Mouse (Mus musculus): ENCODE data around the gene Gm49395. TPM values are rescaled to one million over a fixed set of nuclear protein-coding genes. Genes with fewer than 3 reads are reported as not detected.

Gm49395 gene
- polyA plus RNA-seq, 1 experiment from 2014 or later = 1.3 TPM

DNA sequence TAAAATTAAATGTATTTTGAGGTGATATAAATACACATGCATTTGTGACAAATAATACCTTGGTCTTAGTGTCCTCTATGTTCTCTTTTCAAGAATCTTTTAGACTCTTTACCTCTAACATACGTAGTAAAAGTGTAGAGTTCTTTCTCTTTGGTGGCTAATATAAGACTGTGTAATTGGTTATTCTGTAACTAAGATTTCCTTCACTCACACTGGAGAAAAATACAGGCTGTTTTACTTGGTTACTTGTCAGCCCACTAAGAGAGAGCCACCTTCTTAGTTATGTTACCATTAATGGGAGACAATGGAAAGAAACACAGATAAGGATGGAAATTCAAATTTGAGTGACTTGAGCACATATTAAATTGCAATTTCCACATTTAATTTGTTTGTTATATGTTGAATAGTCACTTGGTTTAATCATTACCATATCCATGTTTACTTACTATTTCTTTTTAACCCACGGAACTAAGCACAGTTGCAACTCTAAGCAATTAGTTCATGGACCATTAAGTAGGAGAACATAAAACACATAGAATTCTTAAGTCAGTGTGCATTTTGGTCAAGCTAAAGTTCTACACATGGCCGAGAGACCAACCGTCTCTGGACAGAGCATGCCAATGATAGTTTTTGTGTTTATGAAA, 34.3 kb downstream of the Gm49395 start:
- Histone ChIP-seq H3K4me3 (ENCODE audit: low read depth, low read length) (no peak overlapping the region), H3K9ac (replicated peaks; ENCODE audit: low read length) (no peak overlapping the region), H3K9me3 (replicated peaks; ENCODE audit: control insufficient read depth, low read length) (no peaks in the 10 kb centered on the region), H3K27ac (replicated peaks; ENCODE audit: low read depth, low read length) (no peak overlapping the region), H3K4me2 (ENCODE audit: low read depth, low read length) (no peak overlapping the region), H3K36me3 (replicated peaks; ENCODE audit: control insufficient read depth, insufficient read depth, low read depth, low read length) (no peaks in the 10 kb centered on the region), H3K4me1 (ENCODE audit: control insufficient read depth, insufficient read depth, low read length) (no peaks in the 10 kb centered on the region), H3K27me3 (ENCODE audit: control insufficient read depth, insufficient read depth, low read length) (no peaks in the 10 kb centered on the region)
- ATAC-seq (replicated peaks; ENCODE audit: insufficient number of reproducible peaks, low FRiP score, low TSS enrichment, low read depth) (no peak), DNase-seq (ENCODE audit: low spot score) (no peak)
- WGBS = 89% methylated on average over 4 of the region's 4 CpGs

DNA sequence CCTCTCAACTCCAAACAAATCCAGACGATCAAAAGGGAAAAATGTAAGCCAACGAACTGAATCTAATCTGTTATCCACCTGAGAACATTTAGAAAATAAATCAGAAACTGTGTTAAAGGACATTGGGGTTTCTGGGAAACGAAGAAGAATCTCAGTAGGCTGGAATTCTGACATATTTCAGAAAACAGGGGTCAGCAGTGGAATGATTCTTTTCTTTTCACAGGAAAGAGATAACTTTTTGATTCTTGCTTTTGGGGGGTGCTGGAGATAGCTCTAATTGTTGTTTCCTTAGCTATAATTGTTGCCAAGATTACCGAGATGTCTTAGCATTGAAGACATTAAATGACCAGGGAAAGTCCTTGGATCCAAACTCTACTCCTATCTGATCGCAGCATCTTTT, 44.2 kb downstream of the Gm49395 start:
- Histone ChIP-seq H3K4me3 (ENCODE audit: low read depth, low read length) (no peak overlapping the region), H3K4me2 (ENCODE audit: low read depth, low read length) (no peak overlapping the region), H3K36me3 (replicated peaks; ENCODE audit: control insufficient read depth, insufficient read depth, low read depth, low read length) (no peaks in the 10 kb centered on the region), H3K27ac (replicated peaks; ENCODE audit: low read depth, low read length) (no peak overlapping the region), H3K9ac (replicated peaks; ENCODE audit: low read length) (no peak overlapping the region), H3K27me3 (ENCODE audit: control insufficient read depth, insufficient read depth, low read length) (no peaks in the 10 kb centered on the region), H3K9me3 (replicated peaks; ENCODE audit: control insufficient read depth, low read length) (no peaks in the 10 kb centered on the region), H3K4me1 (ENCODE audit: control insufficient read depth, insufficient read depth, low read length) (no peaks in the 10 kb centered on the region)
- DNase-seq (ENCODE audit: low spot score) (no peak), ATAC-seq (replicated peaks; ENCODE audit: insufficient number of reproducible peaks, low FRiP score, low TSS enrichment, low read depth) (no peak)
- WGBS = 85% methylated on average over 5 of the region's 5 CpGs

DNA sequence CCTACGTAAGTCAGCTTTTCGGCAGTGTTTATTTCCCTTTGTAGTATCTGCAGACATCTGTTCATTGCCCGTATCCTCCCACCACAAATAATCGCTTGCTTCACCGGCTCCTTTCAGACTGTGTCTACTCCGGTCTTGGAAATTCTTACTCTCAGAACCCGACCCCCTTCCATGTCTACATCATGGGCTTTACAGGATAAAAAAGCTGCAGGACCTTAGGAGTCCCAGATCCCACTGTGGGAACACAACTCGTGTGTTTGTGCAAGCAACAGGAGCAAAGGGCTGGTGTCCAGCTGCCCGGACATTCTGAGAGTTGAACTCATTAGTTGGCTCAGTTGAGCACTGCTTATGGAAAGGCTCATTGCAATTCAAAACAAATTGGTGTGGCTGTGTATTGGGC, 46.9 kb downstream of the Gm49395 start:
- Histone ChIP-seq H3K9me3 (replicated peaks; ENCODE audit: control insufficient read depth, low read length) (no peaks in the 10 kb centered on the region), H3K4me1 (ENCODE audit: control insufficient read depth, insufficient read depth, low read length) (no peaks in the 10 kb centered on the region), H3K36me3 (replicated peaks; ENCODE audit: control insufficient read depth, insufficient read depth, low read depth, low read length) (no peaks in the 10 kb centered on the region), H3K9ac (replicated peaks; ENCODE audit: low read length) (no peak overlapping the region), H3K4me2 (ENCODE audit: low read depth, low read length) (no peak overlapping the region), H3K27me3 (ENCODE audit: control insufficient read depth, insufficient read depth, low read length) (no peaks in the 10 kb centered on the region), H3K27ac (replicated peaks; ENCODE audit: low read depth, low read length) (no peak overlapping the region), H3K4me3 (ENCODE audit: low read depth, low read length) (no peak overlapping the region)
- DNase-seq (ENCODE audit: low spot score) (no peak), ATAC-seq (replicated peaks; ENCODE audit: insufficient number of reproducible peaks, low FRiP score, low TSS enrichment, low read depth) (no peak)
- WGBS = 55% methylated on average over 9 of the region's 9 CpGs

GRCm38 (mm10) chr13:115052568-115052967, 49.2 kb downstream of the Gm49395 start:
- no peak for ATAC-seq (replicated peaks; ENCODE audit: insufficient number of reproducible peaks, low FRiP score, low TSS enrichment, low read depth)
- no peak overlapping the region for H3K4me3 ChIP-seq (ENCODE audit: low read depth, low read length)
- DNase-seq (ENCODE audit: low spot score) = no peak
- H3K9ac ChIP-seq (replicated peaks; ENCODE audit: low read length) = no peak overlapping the region
- H3K4me1 ChIP-seq (ENCODE audit: control insufficient read depth, insufficient read depth, low read length) = no peaks in the 10 kb centered on the region
- no peak overlapping the region for H3K4me2 ChIP-seq (ENCODE audit: low read depth, low read length)
- no peaks in the 10 kb centered on the region for H3K27me3 ChIP-seq (ENCODE audit: control insufficient read depth, insufficient read depth, low read length)
- H3K36me3 ChIP-seq (replicated peaks; ENCODE audit: control insufficient read depth, insufficient read depth, low read depth, low read length) = no peaks in the 10 kb centered on the region
- WGBS = 82% methylated on average over 7 of the region's 7 CpGs
- H3K9me3 ChIP-seq (replicated peaks; ENCODE audit: control insufficient read depth, low read length) = no peaks in the 10 kb centered on the region
- no peak overlapping the region for H3K27ac ChIP-seq (replicated peaks; ENCODE audit: low read depth, low read length)

GRCm38 (mm10) chr13:115050660-115051559, 50.8 kb downstream of the Gm49395 start:
- no peaks in the 10 kb centered on the region for H3K36me3 ChIP-seq (replicated peaks; ENCODE audit: control insufficient read depth, insufficient read depth, low read depth, low read length)
- H3K4me3 ChIP-seq (ENCODE audit: low read depth, low read length) = no peak overlapping the region
- H3K27me3 ChIP-seq (ENCODE audit: control insufficient read depth, insufficient read depth, low read length) = no peaks in the 10 kb centered on the region
- DNase-seq (ENCODE audit: low spot score) (no peak), ATAC-seq (replicated peaks; ENCODE audit: insufficient number of reproducible peaks, low FRiP score, low TSS enrichment, low read depth) (no peak)
- H3K27ac ChIP-seq (replicated peaks; ENCODE audit: low read depth, low read length) = no peak overlapping the region
- no peak overlapping the region for H3K9ac ChIP-seq (replicated peaks; ENCODE audit: low read length)
- no peaks in the 10 kb centered on the region for H3K4me1 ChIP-seq (ENCODE audit: control insufficient read depth, insufficient read depth, low read length)
- no peak overlapping the region for H3K4me2 ChIP-seq (ENCODE audit: low read depth, low read length)
- no peaks in the 10 kb centered on the region for H3K9me3 ChIP-seq (replicated peaks; ENCODE audit: control insufficient read depth, low read length)
- 87% methylated on average over 13 of the region's 13 CpGs for WGBS

DNA sequence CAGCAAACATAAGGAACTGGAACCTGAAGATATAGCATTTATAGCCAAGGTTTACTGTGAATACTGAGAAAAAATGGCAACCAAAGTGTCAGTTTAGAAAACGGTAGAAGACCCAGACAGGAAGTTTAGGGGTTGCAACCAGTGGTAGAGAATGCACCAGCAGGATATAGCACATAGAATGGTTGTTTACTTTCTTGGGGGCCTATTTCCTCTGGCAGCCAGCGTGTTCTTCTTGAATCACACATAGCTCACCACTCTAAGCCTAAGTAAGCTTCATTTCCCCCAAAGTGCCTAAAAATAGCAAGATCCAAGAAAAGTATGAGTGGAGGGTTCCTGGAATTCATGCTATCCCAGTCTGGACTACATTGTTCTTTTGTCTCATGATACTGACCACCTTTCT, 59.1 kb downstream of the Gm49395 start:
- Histone ChIP-seq H3K9me3 (replicated peaks; ENCODE audit: control insufficient read depth, low read length) (no peaks in the 10 kb centered on the region), H3K9ac (replicated peaks; ENCODE audit: low read length) (no peak overlapping the region), H3K4me1 (ENCODE audit: control insufficient read depth, insufficient read depth, low read length) (no peaks in the 10 kb centered on the region), H3K4me3 (ENCODE audit: low read depth, low read length) (no peak overlapping the region), H3K4me2 (ENCODE audit: low read depth, low read length) (no peak overlapping the region), H3K36me3 (replicated peaks; ENCODE audit: control insufficient read depth, insufficient read depth, low read depth, low read length) (no peaks in the 10 kb centered on the region), H3K27me3 (ENCODE audit: control insufficient read depth, insufficient read depth, low read length) (no peaks in the 10 kb centered on the region), H3K27ac (replicated peaks; ENCODE audit: low read depth, low read length) (no peak overlapping the region)
- ATAC-seq (replicated peaks; ENCODE audit: insufficient number of reproducible peaks, low FRiP score, low TSS enrichment, low read depth) (no peak), DNase-seq (ENCODE audit: low spot score) (no peak)
- WGBS = 65% methylated on average over 2 of the region's 2 CpGs

DNA sequence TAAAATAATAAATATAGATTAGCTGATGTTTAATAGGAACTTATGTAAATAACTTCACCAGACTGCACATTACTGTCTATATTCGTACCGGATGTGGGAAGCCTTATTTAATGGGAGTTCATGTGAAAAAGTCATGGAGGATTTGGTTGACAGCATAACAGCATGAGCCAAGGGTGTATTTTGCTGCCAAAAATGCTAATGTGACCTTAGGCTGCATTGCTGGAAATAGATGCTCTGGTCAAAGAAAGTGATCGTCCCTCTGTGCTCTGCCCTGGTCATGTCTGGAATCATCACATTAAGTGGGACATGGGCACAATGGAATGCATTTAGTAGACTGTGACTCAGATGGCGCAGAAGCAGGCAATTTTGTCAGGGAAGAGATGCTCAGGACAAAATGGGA, 64.4 kb downstream of the Gm49395 start:
- Histone ChIP-seq H3K27ac (replicated peaks; ENCODE audit: low read depth, low read length) (no peak overlapping the region), H3K4me1 (ENCODE audit: control insufficient read depth, insufficient read depth, low read length) (no peaks in the 10 kb centered on the region), H3K4me2 (ENCODE audit: low read depth, low read length) (no peak overlapping the region), H3K9ac (replicated peaks; ENCODE audit: low read length) (no peak overlapping the region), H3K4me3 (ENCODE audit: low read depth, low read length) (no peak overlapping the region), H3K27me3 (ENCODE audit: control insufficient read depth, insufficient read depth, low read length) (no peaks in the 10 kb centered on the region), H3K36me3 (replicated peaks; ENCODE audit: control insufficient read depth, insufficient read depth, low read depth, low read length) (no peaks in the 10 kb centered on the region), H3K9me3 (replicated peaks; ENCODE audit: control insufficient read depth, low read length) (no peaks in the 10 kb centered on the region)
- WGBS = 77% methylated on average over 4 of the region's 4 CpGs
- DNase-seq (ENCODE audit: low spot score) = no peak
- no peak for ATAC-seq (replicated peaks; ENCODE audit: insufficient number of reproducible peaks, low FRiP score, low TSS enrichment, low read depth)

DNA sequence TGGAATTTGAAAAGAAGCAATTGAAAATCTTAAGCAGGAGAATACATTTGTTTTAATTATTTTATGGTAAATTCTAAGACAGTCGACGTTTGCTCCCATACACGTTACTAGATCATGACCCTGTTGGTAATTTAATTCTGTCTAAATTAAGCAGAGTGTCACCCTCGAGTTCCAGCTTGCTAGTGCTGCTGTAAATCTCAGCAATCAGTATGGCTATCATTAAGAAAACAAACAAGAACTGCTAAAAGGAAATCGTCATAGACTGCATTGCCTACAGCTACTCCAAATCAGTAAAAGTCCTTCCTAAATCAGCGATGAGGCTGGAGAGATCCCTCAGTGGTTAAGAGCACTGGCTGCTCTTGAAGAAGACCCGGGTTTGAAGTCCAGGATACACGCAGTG, 66.3 kb downstream of the Gm49395 start:
- Histone ChIP-seq H3K27me3 (ENCODE audit: control insufficient read depth, insufficient read depth, low read length) (no peaks in the 10 kb centered on the region), H3K4me3 (ENCODE audit: low read depth, low read length) (no peak overlapping the region), H3K36me3 (replicated peaks; ENCODE audit: control insufficient read depth, insufficient read depth, low read depth, low read length) (no peaks in the 10 kb centered on the region), H3K9me3 (replicated peaks; ENCODE audit: control insufficient read depth, low read length) (no peaks in the 10 kb centered on the region), H3K4me2 (ENCODE audit: low read depth, low read length) (no peak overlapping the region), H3K9ac (replicated peaks; ENCODE audit: low read length) (no peak overlapping the region), H3K4me1 (ENCODE audit: control insufficient read depth, insufficient read depth, low read length) (no peaks in the 10 kb centered on the region), H3K27ac (replicated peaks; ENCODE audit: low read depth, low read length) (no peak overlapping the region)
- 63% methylated on average over 8 of the region's 8 CpGs for WGBS
- ATAC-seq (replicated peaks; ENCODE audit: insufficient number of reproducible peaks, low FRiP score, low TSS enrichment, low read depth) (no peak), DNase-seq (ENCODE audit: low spot score) (no peak)

Data from embryonic facial prominence, embryonic 11.5 days (tissue).